Mouse (Mus musculus): ENCODE measurements around the gene Hoxa11. TPM values are rescaled to one million over a fixed set of nuclear protein-coding genes. Genes with fewer than 3 reads are reported as not detected.

The Hoxa11 gene
- polyA plus RNA-seq, 1 experiment from 2014 or later = not detected

- Histone ChIP-seq H3K9ac (replicated peaks; ENCODE audit: low read depth) (no peak overlapping the region), H3K27me3 (replicated peaks; ENCODE audit: insufficient read depth, low read length) (peaks cover 88% of the 10 kb centered on the region), H3K9me3 (ENCODE audit: low read length) (no peaks in the 10 kb centered on the region), H3K4me3 (ENCODE audit: low read depth, low read length) (no peak overlapping the region), H3K4me1 (ENCODE audit: insufficient read depth, low read depth, low read length) (peaks cover 10% of the 10 kb centered on the region), H3K4me2 (replicated peaks; ENCODE audit: low read depth, low read length) (no peak overlapping the region), H3K36me3 (ENCODE audit: insufficient read depth, low read length) (no peaks in the 10 kb centered on the region), H3K27ac (ENCODE audit: low read length) (no peak overlapping the region)
- WGBS = 29% methylated on average over 14 of the region's 14 CpGs
- ATAC-seq (no peak), DNase-seq (ENCODE audit: low spot score) (no peak)
- TF ChIP-seq EP300 (IDR thresholded peaks at IDR 0.05) = no peak
- no peak for TF ChIP-seq CTCF (IDR thresholded peaks at IDR 0.05)
These were observed 26.9 kb downstream of the Hoxa11 start for GRCm38 (mm10) chr6:52218643-52219215.

DNA sequence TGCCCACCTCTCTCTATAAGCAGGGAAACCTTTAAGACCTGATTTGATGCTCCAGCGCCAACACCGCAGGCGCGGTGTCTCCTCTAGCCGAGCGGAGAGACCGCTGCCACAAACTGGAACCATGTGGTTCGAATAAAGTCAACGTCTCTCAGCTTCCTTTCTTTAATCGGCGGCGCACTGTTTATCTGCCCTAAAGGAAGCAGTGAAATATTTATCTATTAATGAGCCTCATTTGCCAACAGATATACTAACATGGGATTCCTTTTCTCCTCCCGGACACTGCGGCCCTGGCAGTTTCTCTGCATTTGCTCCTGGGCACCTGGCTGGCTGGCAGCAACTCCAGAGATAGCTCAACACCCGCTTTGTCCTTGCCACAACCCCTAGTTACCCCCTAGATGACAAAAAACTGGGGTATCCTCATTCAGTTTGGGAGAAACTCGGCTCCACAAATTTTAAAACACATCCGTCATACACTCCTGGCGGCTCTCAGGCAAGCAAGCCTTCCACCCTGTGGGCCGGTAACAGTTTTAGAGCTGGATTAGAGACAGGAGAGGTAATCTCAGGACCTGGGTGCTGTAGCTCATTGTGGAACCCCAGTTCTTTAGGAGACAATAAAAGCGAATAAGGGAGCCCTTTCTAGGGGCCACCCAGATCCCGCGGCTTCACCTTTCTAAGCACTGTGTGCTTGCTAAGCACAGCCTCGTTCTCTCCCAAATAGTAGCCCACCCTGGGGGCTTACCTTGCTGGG is 27.5 kb downstream of the Hoxa11 start:
- TF ChIP-seq EP300 (IDR thresholded peaks at IDR 0.05) = no peak
- TF ChIP-seq CTCF (IDR thresholded peaks at IDR 0.05) = no peak
- 14% methylated on average over 23 of the region's 23 CpGs for WGBS
- ATAC-seq (no peak), DNase-seq (ENCODE audit: low spot score) (no peak)
- Histone ChIP-seq H3K4me2 (replicated peaks; ENCODE audit: low read depth, low read length) (peak overlapping the region; percentile 57), H3K27ac (ENCODE audit: low read length) (no peak overlapping the region), H3K9ac (replicated peaks; ENCODE audit: low read depth) (0 out of 2 replicates have a peak overlapping the region, but pooled peaks have one; percentile 19), H3K4me3 (ENCODE audit: low read depth, low read length) (peak overlapping the region; percentile 39), H3K4me1 (ENCODE audit: insufficient read depth, low read depth, low read length) (peaks cover 10% of the 10 kb centered on the region), H3K9me3 (ENCODE audit: low read length) (no peaks in the 10 kb centered on the region), H3K36me3 (ENCODE audit: insufficient read depth, low read length) (no peaks in the 10 kb centered on the region), H3K27me3 (replicated peaks; ENCODE audit: insufficient read depth, low read length) (peaks cover 86% of the 10 kb centered on the region)

DNA sequence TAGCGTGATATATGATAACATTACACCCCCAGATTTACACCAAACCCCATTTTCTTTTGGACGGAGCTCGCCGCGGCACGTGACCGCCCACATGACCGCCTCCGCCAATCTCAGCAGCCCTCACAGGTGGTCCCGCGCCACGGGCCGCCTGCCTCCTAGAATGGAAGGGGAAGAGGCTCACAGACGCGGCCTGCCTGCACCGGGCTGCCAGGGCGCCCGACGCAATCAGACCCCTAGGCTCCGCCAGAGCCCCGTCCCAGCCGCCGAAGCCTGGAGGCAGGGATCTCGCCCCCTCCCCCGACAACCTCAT is 28.2 kb downstream of the Hoxa11 start:
- Histone ChIP-seq H3K4me3 (ENCODE audit: low read depth, low read length) (peak overlapping the region; percentile 39), H3K4me1 (ENCODE audit: insufficient read depth, low read depth, low read length) (peaks cover 12% of the 10 kb centered on the region), H3K27ac (ENCODE audit: low read length) (no peak overlapping the region), H3K36me3 (ENCODE audit: insufficient read depth, low read length) (no peaks in the 10 kb centered on the region), H3K4me2 (replicated peaks; ENCODE audit: low read depth, low read length) (peak overlapping the region; percentile 57), H3K9ac (replicated peaks; ENCODE audit: low read depth) (0 out of 2 replicates have a peak overlapping the region, but pooled peaks have one; percentile 19), H3K9me3 (ENCODE audit: low read length) (no peaks in the 10 kb centered on the region), H3K27me3 (replicated peaks; ENCODE audit: insufficient read depth, low read length) (peaks cover 86% of the 10 kb centered on the region)
- WGBS = under 1% methylated on average over 25 of the region's 25 CpGs
- DNase-seq (ENCODE audit: low spot score) (peak; percentile 64), ATAC-seq (peak; percentile 49)
- no peak for TF ChIP-seq CTCF (IDR thresholded peaks at IDR 0.05)
- TF ChIP-seq EP300 (IDR thresholded peaks at IDR 0.05) = no peak

- WGBS = 4% methylated on average over 59 of the region's 60 CpGs
- Histone ChIP-seq H3K9me3 (ENCODE audit: low read length) (no peaks in the 10 kb centered on the region), H3K27me3 (replicated peaks; ENCODE audit: insufficient read depth, low read length) (peaks cover 86% of the 10 kb centered on the region), H3K27ac (ENCODE audit: low read length) (no peak overlapping the region), H3K36me3 (ENCODE audit: insufficient read depth, low read length) (no peaks in the 10 kb centered on the region), H3K4me3 (ENCODE audit: low read depth, low read length) (peak overlapping the region; percentile 39), H3K4me1 (ENCODE audit: insufficient read depth, low read depth, low read length) (peaks cover 13% of the 10 kb centered on the region), H3K9ac (replicated peaks; ENCODE audit: low read depth) (no peak overlapping the region), H3K4me2 (replicated peaks; ENCODE audit: low read depth, low read length) (peak overlapping the region; percentile 57)
- ATAC-seq (no peak), DNase-seq (ENCODE audit: low spot score) (no peak)
- TF ChIP-seq EP300 (IDR thresholded peaks at IDR 0.05) = no peak
- TF ChIP-seq CTCF (IDR thresholded peaks at IDR 0.05) = no peak
These were observed 28.7 kb downstream of the Hoxa11 start for GRCm38 (mm10) chr6:52216691-52217458.

- TF ChIP-seq EP300 (IDR thresholded peaks at IDR 0.05) (no peak), CTCF (IDR thresholded peaks at IDR 0.05) (no peak)
- WGBS = 7% methylated on average over 30 of the region's 30 CpGs
- ATAC-seq (no peak), DNase-seq (ENCODE audit: low spot score) (no peak)
- Histone ChIP-seq H3K9ac (replicated peaks; ENCODE audit: low read depth) (no peak overlapping the region), H3K4me2 (replicated peaks; ENCODE audit: low read depth, low read length) (peak overlapping the region; percentile 57), H3K36me3 (ENCODE audit: insufficient read depth, low read length) (no peaks in the 10 kb centered on the region), H3K27me3 (replicated peaks; ENCODE audit: insufficient read depth, low read length) (peaks cover 85% of the 10 kb centered on the region), H3K4me3 (ENCODE audit: low read depth, low read length) (peak overlapping the region; percentile 39; the same call in 1 of the 2 replicates), H3K9me3 (ENCODE audit: low read length) (no peaks in the 10 kb centered on the region), H3K27ac (ENCODE audit: low read length) (no peak overlapping the region), H3K4me1 (ENCODE audit: insufficient read depth, low read depth, low read length) (peaks cover 13% of the 10 kb centered on the region)
These were observed 29.7 kb downstream of the Hoxa11 start for GRCm38 (mm10) chr6:52215771-52216535.
